Mouse (Mus musculus): ENCODE results near the gene Olfr933. TPM values are rescaled to one million over a fixed set of nuclear protein-coding genes. Genes with fewer than 3 reads are reported as not detected.

Olfr933 gene
- not detected in 2 replicates for polyA plus RNA-seq (2015; fragmentation: Nextera tagmentation; extraction: Ambion mirVana)

- Histone ChIP-seq H3K9me3 (no peaks in the 10 kb centered on the region), H3K4me1 (replicated peaks) (no peaks in the 10 kb centered on the region), H3K27me3 (no peaks in the 10 kb centered on the region), H3K27ac (no peak within 1 kb of the TSS), H3K9ac (no peak within 1 kb of the TSS), H3K36me3 (no peaks in the 10 kb centered on the region), H3K4me2 (no peak within 1 kb of the TSS), H3K4me3 (no peak within 1 kb of the TSS)
- ATAC-seq (ENCODE audit: low FRiP score): no peak
- WGBS: 81% methylated on average over 4 of the region's 4 CpGs
Observed at GRCm38 (mm10) chr9:38972013-38972412, at the start of gene Olfr933. TSS of gene Olfr933 (plus strand) at chr9:38972313.

- no peaks in the 10 kb centered on the region for H3K36me3 ChIP-seq
- H3K4me2 ChIP-seq: no peak within 1 kb of the TSS
- no peak for ATAC-seq (ENCODE audit: low FRiP score)
- no peaks in the 10 kb centered on the region for H3K4me1 ChIP-seq (replicated peaks)
- H3K27me3 ChIP-seq: no peaks in the 10 kb centered on the region
- no peaks in the 10 kb centered on the region for H3K9me3 ChIP-seq
- H3K9ac ChIP-seq: no peak within 1 kb of the TSS
- no peak within 1 kb of the TSS for H3K27ac ChIP-seq
- no peak within 1 kb of the TSS for H3K4me3 ChIP-seq
Observed at GRCm38 (mm10) chr9:38929509-38929908, 42.6 kb upstream of the Olfr933 start, which contains the start of gene Olfr930. TSS of gene Olfr930 (plus strand) at chr9:38929809.

- Histone ChIP-seq H3K4me1 (replicated peaks) (no peaks in the 10 kb centered on the region), H3K27ac (no peak overlapping the region), H3K4me2 (no peak overlapping the region), H3K27me3 (no peaks in the 10 kb centered on the region), H3K4me3 (no peak overlapping the region), H3K9ac (no peak overlapping the region), H3K9me3 (no peaks in the 10 kb centered on the region), H3K36me3 (no peaks in the 10 kb centered on the region)
- 85% methylated on average over 7 of the region's 7 CpGs for WGBS
- ATAC-seq (ENCODE audit: low FRiP score): no peak
Observed at GRCm38 (mm10) chr9:38953401-38954123, 18.6 kb upstream of the Olfr933 start.

- Histone ChIP-seq H3K27me3 (no peaks in the 10 kb centered on the region), H3K27ac (no peak overlapping the region), H3K4me1 (replicated peaks) (no peaks in the 10 kb centered on the region), H3K4me3 (no peak overlapping the region), H3K9me3 (no peaks in the 10 kb centered on the region), H3K36me3 (no peaks in the 10 kb centered on the region), H3K9ac (no peak overlapping the region), H3K4me2 (no peak overlapping the region)
- no peak for ATAC-seq (ENCODE audit: low FRiP score)
- WGBS: 86% methylated on average over 4 of the region's 4 CpGs
Observed at GRCm38 (mm10) chr9:38954124-38954416, 18.0 kb upstream of the Olfr933 start.

GRCm38 (mm10) chr9:38988215-38988614 is 16.1 kb downstream of the Olfr933 start, which contains the start of gene Olfr934:
TSS of gene Olfr934 (minus strand) at chr9:38988315.
- WGBS: 95% methylated on average over 2 of the region's 2 CpGs
- H3K4me3 ChIP-seq: no peak within 1 kb of the TSS
- no peak for ATAC-seq (ENCODE audit: low FRiP score)
- no peaks in the 10 kb centered on the region for H3K9me3 ChIP-seq
- H3K27ac ChIP-seq: no peak within 1 kb of the TSS
- H3K4me1 ChIP-seq (replicated peaks): no peaks in the 10 kb centered on the region
- H3K9ac ChIP-seq: no peak within 1 kb of the TSS
- H3K4me2 ChIP-seq: no peak within 1 kb of the TSS
- no peaks in the 10 kb centered on the region for H3K36me3 ChIP-seq
- H3K27me3 ChIP-seq: no peaks in the 10 kb centered on the region

DNA sequence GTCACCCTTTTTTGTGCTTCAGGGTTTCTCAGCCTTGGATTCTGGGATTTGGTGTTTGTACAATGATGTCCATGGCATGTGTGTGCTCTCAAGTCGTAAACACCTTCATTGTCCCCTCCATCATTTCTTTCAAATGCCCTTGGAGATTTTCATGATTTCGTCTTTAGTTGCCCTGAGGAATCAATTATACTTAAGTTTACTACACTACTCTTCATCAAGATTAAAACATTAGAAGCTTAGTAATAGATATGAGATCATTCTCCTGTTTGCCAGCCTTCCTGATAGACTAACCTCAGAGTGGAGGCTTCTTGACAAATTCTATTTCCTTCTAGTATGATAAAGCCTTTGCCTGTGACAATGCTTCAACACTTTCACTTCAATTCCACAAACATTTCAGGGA is 27.5 kb downstream of the Olfr933 start, which contains the start of gene Olfr935:
Olfr935 (minus strand) TSS at position 101 of the 400 bp plus-strand sequence.
- no peak for ATAC-seq (ENCODE audit: low FRiP score)

GRCm38 (mm10) chr9:39023277-39023676 is 51.2 kb downstream of the Olfr933 start, which contains the start of gene Olfr146:
TSS of gene Olfr146 (minus strand) at chr9:39023377.
- no peaks in the 10 kb centered on the region for H3K9me3 ChIP-seq
- no peak for ATAC-seq (ENCODE audit: low FRiP score)

More for the DNA sequence above, 27.5 kb downstream of the Olfr933 start, which contains the start of gene Olfr935:
- Histone ChIP-seq H3K4me2 (no peak within 1 kb of the TSS), H3K9ac (no peak within 1 kb of the TSS), H3K4me3 (no peak within 1 kb of the TSS), H3K4me1 (replicated peaks) (no peaks in the 10 kb centered on the region), H3K27ac (no peak within 1 kb of the TSS), H3K36me3 (no peaks in the 10 kb centered on the region), H3K9me3 (no peaks in the 10 kb centered on the region), H3K27me3 (no peaks in the 10 kb centered on the region)
- 73% methylated on average over 2 of the region's 2 CpGs for WGBS

More at GRCm38 (mm10) chr9:39023277-39023676, 51.2 kb downstream of the Olfr933 start, which contains the start of gene Olfr146:
- no peak within 1 kb of the TSS for H3K4me2 ChIP-seq
- H3K9ac ChIP-seq: no peak within 1 kb of the TSS
- H3K36me3 ChIP-seq: no peaks in the 10 kb centered on the region
- no peaks in the 10 kb centered on the region for H3K4me1 ChIP-seq (replicated peaks)
- 91% methylated on average over 1 of the region's 1 CpGs for WGBS
- H3K27ac ChIP-seq: no peak within 1 kb of the TSS
- H3K27me3 ChIP-seq: no peaks in the 10 kb centered on the region
- H3K4me3 ChIP-seq: no peak within 1 kb of the TSS

Other genes with a start within 250 kb of the Olfr933 start
- not detected in 2 replicates for gene Olfr920, start 220.0 kb upstream of the Olfr933 start, polyA plus RNA-seq (2015; fragmentation: Nextera tagmentation; extraction: Ambion mirVana)
- not detected in 2 replicates for gene Olfr921, start 199.2 kb upstream of the Olfr933 start, polyA plus RNA-seq (2015; fragmentation: Nextera tagmentation; extraction: Ambion mirVana)
- not detected in 2 replicates for gene Olfr922, start 157.7 kb upstream of the Olfr933 start, polyA plus RNA-seq (2015; fragmentation: Nextera tagmentation; extraction: Ambion mirVana)
- not detected in 2 replicates for gene Olfr923, start 145.8 kb upstream of the Olfr933 start, polyA plus RNA-seq (2015; fragmentation: Nextera tagmentation; extraction: Ambion mirVana)
- not detected in 2 replicates for gene Olfr924, start 127.9 kb upstream of the Olfr933 start, polyA plus RNA-seq (2015; fragmentation: Nextera tagmentation; extraction: Ambion mirVana)
- gene Olfr26, start 117.3 kb upstream of the Olfr933 start, polyA plus RNA-seq (2015; fragmentation: Nextera tagmentation; extraction: Ambion mirVana): not detected in 2 replicates
- not detected in 2 replicates for gene Olfr926, start 95.2 kb upstream of the Olfr933 start, polyA plus RNA-seq (2015; fragmentation: Nextera tagmentation; extraction: Ambion mirVana)
- gene Olfr930, start 42.5 kb upstream of the Olfr933 start, polyA plus RNA-seq (2015; fragmentation: Nextera tagmentation; extraction: Ambion mirVana): not detected in 2 replicates
- gene Olfr934, start 16.0 kb downstream of the Olfr933 start, polyA plus RNA-seq (2015; fragmentation: Nextera tagmentation; extraction: Ambion mirVana): not detected in 2 replicates
- gene Olfr935, start 27.4 kb downstream of the Olfr933 start, polyA plus RNA-seq (2015; fragmentation: Nextera tagmentation; extraction: Ambion mirVana): not detected in 2 replicates
- gene Olfr146, start 51.1 kb downstream of the Olfr933 start, polyA plus RNA-seq (2015; fragmentation: Nextera tagmentation; extraction: Ambion mirVana): not detected in 2 replicates
- gene Olfr937, start 92.6 kb downstream of the Olfr933 start, polyA plus RNA-seq (2015; fragmentation: Nextera tagmentation; extraction: Ambion mirVana): not detected in 2 replicates
- gene Olfr938, start 106.6 kb downstream of the Olfr933 start, polyA plus RNA-seq (2015; fragmentation: Nextera tagmentation; extraction: Ambion mirVana): not detected in 2 replicates
- not detected in 2 replicates for gene Olfr27, start 155.8 kb downstream of the Olfr933 start, polyA plus RNA-seq (2015; fragmentation: Nextera tagmentation; extraction: Ambion mirVana)
- not detected in 2 replicates for gene Olfr943, start 194.0 kb downstream of the Olfr933 start, polyA plus RNA-seq (2015; fragmentation: Nextera tagmentation; extraction: Ambion mirVana)
- not detected in 2 replicates for gene Olfr944, start 229.6 kb downstream of the Olfr933 start, polyA plus RNA-seq (2015; fragmentation: Nextera tagmentation; extraction: Ambion mirVana)